Mouse (Mus musculus) layer of hippocampus, postnatal 10 days (tissue): Measurements from ENCODE around the gene Tgfa. TPM values are rescaled to one million over a fixed set of nuclear protein-coding genes. Genes with fewer than 3 reads are reported as not detected.

Experiments
- DNase-seq, 2 experiments: peaks; one replicate each; pipeline ENCODE4 v3.0.0; 2021; ENCODE audit warnings: low spot score in 2 of 2
- total RNA-seq, 2 experiments: library from RNA; stranded (reverse); gene quantifications; 2 replicates each; pipeline ENCODE4 v1.2.3; 2021

Tgfa gene
- total RNA-seq, 2 experiments from 2014 or later, result 36.2 to 38.5 TPM

GRCm38 (mm10) chr6:86281573-86282210, 86.7 kb downstream of the Tgfa start:
- no peak for DNase-seq

GRCm38 (mm10) chr6:86293301-86293700, 98.3 kb downstream of the Tgfa start:
- DNase-seq, result no peak

- DNase-seq, result no peak
These were observed 100.4 kb downstream of the Tgfa start for GRCm38 (mm10) chr6:86295451-86295850.

- DNase-seq, result no peak
These were observed 101.1 kb downstream of the Tgfa start for GRCm38 (mm10) chr6:86296126-86296525.

GRCm38 (mm10) chr6:86296938-86297337, 101.9 kb downstream of the Tgfa start:
- no peak for DNase-seq

- no peak for DNase-seq
These were observed 103.9 kb downstream of the Tgfa start for GRCm38 (mm10) chr6:86298961-86299360.

- DNase-seq, result no peak
These were observed 104.4 kb downstream of the Tgfa start for GRCm38 (mm10) chr6:86299381-86299780.

- no peak for DNase-seq
These were observed 110.7 kb downstream of the Tgfa start for GRCm38 (mm10) chr6:86305680-86306079.

GRCm38 (mm10) chr6:86314011-86314410, 119.0 kb downstream of the Tgfa start:
- no peak for DNase-seq

GRCm38 (mm10) chr6:86317066-86317465, 122.0 kb downstream of the Tgfa start:
- no peak for DNase-seq

- DNase-seq, result no peak
These were observed 123.8 kb downstream of the Tgfa start for GRCm38 (mm10) chr6:86318855-86319254.

- DNase-seq, result no peak
These were observed 127.1 kb downstream of the Tgfa start for GRCm38 (mm10) chr6:86322031-86322563.

GRCm38 (mm10) chr6:86322991-86323390, 128.0 kb downstream of the Tgfa start:
- no peak for DNase-seq

- DNase-seq, result no peak
These were observed 129.4 kb downstream of the Tgfa start for GRCm38 (mm10) chr6:86324400-86324799.

Other genes starting within 250 kb of the Tgfa start
- gene Dusp11, start 233.6 kb upstream of the Tgfa start, total RNA-seq, result 10 to 100 TPM; 79.0 to 89.5 TPM
- gene Figla, start 179.1 kb upstream of the Tgfa start, total RNA-seq, result not detected
- 100 to 1,000 TPM; 197 to 202 TPM for gene Add2, start 166.5 kb upstream of the Tgfa start, total RNA-seq
- gene Fam136a, start 170.4 kb downstream of the Tgfa start, total RNA-seq, result 10 to 100 TPM; 37.2 to 38.4 TPM
- gene Snrpg, start 176.1 kb downstream of the Tgfa start, total RNA-seq, result 100 to 1,000 TPM in 1 of 2 experiments, 10 to 100 TPM in 1; 80.7 to 103 TPM
- 100 to 1,000 TPM; 119 to 133 TPM for gene Pcyox1, start 201.9 kb downstream of the Tgfa start, total RNA-seq
- gene Tia1, start 209.0 kb downstream of the Tgfa start, total RNA-seq, result 100 to 1,000 TPM; 148 to 168 TPM
- gene Gm44790, start 231.4 kb downstream of the Tgfa start, total RNA-seq, result not detected
- 10 to 100 TPM; 13.6 to 15.9 TPM for gene C87436, start 243.2 kb downstream of the Tgfa start, total RNA-seq